Comparison of ENCODE assay signal across 14 mouse cellular contexts in the genomic region with DNA sequence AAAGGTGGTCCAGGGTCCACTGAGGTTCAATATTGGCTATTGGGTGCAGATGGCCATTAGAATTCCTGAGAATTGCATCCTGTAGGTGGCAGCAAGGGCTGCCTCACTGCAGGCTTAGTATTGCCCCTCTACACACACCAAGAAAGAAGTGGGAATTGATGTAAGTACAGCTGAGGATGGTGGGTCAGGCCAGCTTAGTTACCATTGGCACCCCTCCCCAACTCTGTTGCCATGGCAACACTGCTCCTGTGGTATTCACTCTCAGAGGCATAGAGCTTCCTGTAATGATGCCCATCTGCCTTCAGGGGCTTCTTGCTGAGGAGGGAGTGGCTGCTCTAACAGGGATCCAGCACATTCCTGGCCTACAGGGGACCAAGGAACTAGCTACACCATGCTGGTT. TPM values are rescaled to one million over a fixed set of nuclear protein-coding genes. Genes with fewer than 3 reads are reported as not detected.
DNase-seq lines count a peak whose midpoint lies in the region; ATAC-seq and TF ChIP-seq lines count a peak whose summit lies in the region.
"Had no signal": no experiment of that assay in that cellular context is flagged by ENCODE, and none has a peak within 500 bp of the region (broad histone marks: within the 10 kb centered on the region; RNA-seq: fewer than 3 reads in every experiment).

No protein-coding gene starts in this region.

- peak; percentile 84 for DNase-seq in midbrain, embryonic 11.5 days (ENCODE audit: low spot score, missing footprints)
- peak; percentile 67 for DNase-seq in R1 (ENCODE audit: low read depth, low spot score)
- no peak for DNase-seq in limb, embryonic 10.5 days (ENCODE audit: low spot score)
- DNase-seq in spleen, adult 12 weeks (ENCODE audit: low spot score), result no peak
- DNase-seq: adrenal gland, postnatal 36 days; cerebellum, adult 11-12 months; kidney, adult 8-10 months; lung, postnatal 10 days had no signal

- no peaks in the 10 kb centered on the region for H3K36me3 ChIP-seq in intestine, postnatal 0 days (ENCODE audit: control insufficient read depth, insufficient read depth)
- H3K36me3 ChIP-seq in intestine, embryonic 15.5 days, result no peaks in the 10 kb centered on the region
- H3K36me3 ChIP-seq in midbrain, embryonic 11.5 days (ENCODE audit: control insufficient read depth, insufficient read depth, low read length), result no peaks in the 10 kb centered on the region
- no peaks in the 10 kb centered on the region for H3K36me3 ChIP-seq in midbrain, embryonic 15.5 days (replicated peaks)
- no peaks in the 10 kb centered on the region for H3K36me3 ChIP-seq in limb, embryonic 10.5 days
- H3K36me3 ChIP-seq: heart, embryonic 10.5 days; hindbrain, embryonic 10.5 days had no signal

- no peaks in the 10 kb centered on the region for H3K4me1 ChIP-seq in intestine, postnatal 0 days (replicated peaks; ENCODE audit: control insufficient read depth, insufficient read depth, low read length)
- H3K4me1 ChIP-seq in intestine, embryonic 15.5 days (replicated peaks), result peaks cover 8% of the 10 kb centered on the region; the same call in 1 of the 2 replicates
- no peaks in the 10 kb centered on the region for H3K4me1 ChIP-seq in midbrain, embryonic 11.5 days (ENCODE audit: control insufficient read depth, insufficient read depth, low read length)
- H3K4me1 ChIP-seq in midbrain, embryonic 15.5 days, result peaks cover 6% of the 10 kb centered on the region
- H3K4me1 ChIP-seq in limb, embryonic 10.5 days, result peaks cover 44% of the 10 kb centered on the region

- peak; percentile 45 for TF ChIP-seq CTCF in intestine, postnatal 0 days (IDR thresholded peaks at IDR 0.05; ENCODE audit: low read depth)

- no peak overlapping the region for H3K4me3 ChIP-seq in intestine, postnatal 0 days (ENCODE audit: low read depth, low read length)
- H3K4me3 ChIP-seq in intestine, embryonic 15.5 days (replicated peaks), result no peak overlapping the region
- H3K4me3 ChIP-seq in midbrain, embryonic 11.5 days (ENCODE audit: low read depth, low read length), result no peak overlapping the region
- no peak overlapping the region for H3K4me3 ChIP-seq in midbrain, embryonic 15.5 days
- H3K4me3 ChIP-seq in limb, embryonic 10.5 days, result no peak overlapping the region
- H3K4me3 ChIP-seq: heart, embryonic 10.5 days; hindbrain, embryonic 10.5 days had no signal

- H3K4me2 ChIP-seq in intestine, postnatal 0 days (replicated peaks; ENCODE audit: low read depth), result no peak overlapping the region
- H3K4me2 ChIP-seq in intestine, embryonic 15.5 days (replicated peaks), result no peak overlapping the region
- no peak overlapping the region for H3K4me2 ChIP-seq in midbrain, embryonic 11.5 days
- H3K4me2 ChIP-seq in midbrain, embryonic 15.5 days, result no peak overlapping the region

- H3K9me3 ChIP-seq in intestine, postnatal 0 days (ENCODE audit: control insufficient read depth), result no peaks in the 10 kb centered on the region
- no peaks in the 10 kb centered on the region for H3K9me3 ChIP-seq in intestine, embryonic 15.5 days
- no peaks in the 10 kb centered on the region for H3K9me3 ChIP-seq in midbrain, embryonic 11.5 days (ENCODE audit: control insufficient read depth, low read length)
- no peaks in the 10 kb centered on the region for H3K9me3 ChIP-seq in midbrain, embryonic 15.5 days
- H3K9me3 ChIP-seq in limb, embryonic 10.5 days (replicated peaks), result no peaks in the 10 kb centered on the region
- H3K9me3 ChIP-seq: heart, embryonic 10.5 days; hindbrain, embryonic 10.5 days had no signal

- no peaks in the 10 kb centered on the region for H3K27me3 ChIP-seq in intestine, postnatal 0 days (replicated peaks; ENCODE audit: control insufficient read depth, insufficient read depth, low read length)
- no peaks in the 10 kb centered on the region for H3K27me3 ChIP-seq in intestine, embryonic 15.5 days (replicated peaks)
- no peaks in the 10 kb centered on the region for H3K27me3 ChIP-seq in midbrain, embryonic 11.5 days (ENCODE audit: control insufficient read depth, insufficient read depth, low read length)
- H3K27me3 ChIP-seq in midbrain, embryonic 15.5 days (replicated peaks), result no peaks in the 10 kb centered on the region
- H3K27me3 ChIP-seq in limb, embryonic 10.5 days (ENCODE audit: low read depth, poor library complexity, severe bottlenecking), result no peaks in the 10 kb centered on the region

- ATAC-seq in intestine, postnatal 0 days, result no peak
- no peak for ATAC-seq in intestine, embryonic 15.5 days
- no peak for ATAC-seq in midbrain, embryonic 11.5 days (ENCODE audit: low FRiP score)
- ATAC-seq in midbrain, embryonic 15.5 days (replicated peaks), result no peak

- H3K27ac ChIP-seq in intestine, postnatal 0 days (ENCODE audit: low read depth, low read length), result no peak overlapping the region
- no peak overlapping the region for H3K27ac ChIP-seq in intestine, embryonic 15.5 days
- H3K27ac ChIP-seq in midbrain, embryonic 11.5 days (ENCODE audit: low read depth, low read length), result no peak overlapping the region
- no peak overlapping the region for H3K27ac ChIP-seq in midbrain, embryonic 15.5 days
- 0 out of 2 replicates have a peak overlapping the region, but pooled peaks have one; percentile 4 for H3K27ac ChIP-seq in limb, embryonic 10.5 days
- H3K27ac ChIP-seq: heart, embryonic 10.5 days; hindbrain, embryonic 10.5 days had no signal

- no peak overlapping the region for H3K9ac ChIP-seq in intestine, postnatal 0 days (ENCODE audit: low read depth, low read length)
- no peak overlapping the region for H3K9ac ChIP-seq in intestine, embryonic 15.5 days
- no peak overlapping the region for H3K9ac ChIP-seq in midbrain, embryonic 11.5 days (ENCODE audit: low read length)
- H3K9ac ChIP-seq in midbrain, embryonic 15.5 days, result no peak overlapping the region

RNA-seq across cellular contexts. Expression of a gene that starts 19.5 kb away (rescaled TPM):
- polyA plus RNA-seq in intestine, postnatal 0 days (2015; fragmentation: Nextera tagmentation; extraction: Ambion mirVana), result 38.9 TPM in 2 replicates
- polyA plus RNA-seq in intestine, embryonic 15.5 days (2015; fragmentation: Nextera tagmentation; extraction: Ambion mirVana), result 58.8 and 60.2 TPM in 2 replicates
- polyA plus RNA-seq in midbrain, embryonic 11.5 days (2014; fragmentation: Nextera tagmentation; extraction: Ambion mirVana), result 40.1 and 42.8 TPM in 2 replicates
- 83.4 and 83.6 TPM in 2 replicates for polyA plus RNA-seq in midbrain, embryonic 15.5 days (2015; fragmentation: Nextera tagmentation; extraction: Ambion mirVana)
- 35.4 and 49.6 TPM in 2 replicates for polyA plus RNA-seq in limb, embryonic 10.5 days (2016; fragmentation: Nextera tagmentation; extraction: Ambion mirVana)

RNA-seq across cellular contexts. Expression of a gene that starts 26.9 kb away (rescaled TPM):
- 348 and 382 TPM in 2 replicates for polyA plus RNA-seq in intestine, postnatal 0 days (2015; fragmentation: Nextera tagmentation; extraction: Ambion mirVana)
- 153 and 171 TPM in 2 replicates for polyA plus RNA-seq in intestine, embryonic 15.5 days (2015; fragmentation: Nextera tagmentation; extraction: Ambion mirVana)
- polyA plus RNA-seq in midbrain, embryonic 11.5 days (2014; fragmentation: Nextera tagmentation; extraction: Ambion mirVana), result 1.7 and 1.8 TPM in 2 replicates
- polyA plus RNA-seq in midbrain, embryonic 15.5 days (2015; fragmentation: Nextera tagmentation; extraction: Ambion mirVana), result 5.1 and 6.7 TPM in 2 replicates
- 2.7 and 3.4 TPM in 2 replicates for polyA plus RNA-seq in limb, embryonic 10.5 days (2016; fragmentation: Nextera tagmentation; extraction: Ambion mirVana)

RNA-seq across cellular contexts. Expression of a gene that starts 32.7 kb away (rescaled TPM):
- 0.12 TPM in 2 replicates for polyA plus RNA-seq in intestine, postnatal 0 days (2015; fragmentation: Nextera tagmentation; extraction: Ambion mirVana)
- polyA plus RNA-seq in intestine, embryonic 15.5 days (2015; fragmentation: Nextera tagmentation; extraction: Ambion mirVana), result 0.23 and 0.24 TPM in 2 replicates
- polyA plus RNA-seq in midbrain, embryonic 11.5 days (2014; fragmentation: Nextera tagmentation; extraction: Ambion mirVana), result 0.23 and 0.40 TPM in 2 replicates
- 0.09 and 0.27 TPM in 2 replicates for polyA plus RNA-seq in midbrain, embryonic 15.5 days (2015; fragmentation: Nextera tagmentation; extraction: Ambion mirVana)
- 0.61 and 1.1 TPM in 2 replicates for polyA plus RNA-seq in limb, embryonic 10.5 days (2016; fragmentation: Nextera tagmentation; extraction: Ambion mirVana)
- polyA plus RNA-seq: small intestine, adult 2 months had no signal

RNA-seq across cellular contexts. Expression of a gene that starts 43.9 kb away (rescaled TPM):
- polyA plus RNA-seq in intestine, postnatal 0 days (2015; fragmentation: Nextera tagmentation; extraction: Ambion mirVana), result 35.0 and 36.1 TPM in 2 replicates
- 39.7 and 44.3 TPM in 2 replicates for polyA plus RNA-seq in intestine, embryonic 15.5 days (2015; fragmentation: Nextera tagmentation; extraction: Ambion mirVana)
- polyA plus RNA-seq in midbrain, embryonic 11.5 days (2014; fragmentation: Nextera tagmentation; extraction: Ambion mirVana), result 19.4 and 21.7 TPM in 2 replicates
- polyA plus RNA-seq in midbrain, embryonic 15.5 days (2015; fragmentation: Nextera tagmentation; extraction: Ambion mirVana), result 30.6 and 35.1 TPM in 2 replicates
- 24.1 and 25.9 TPM in 2 replicates for polyA plus RNA-seq in limb, embryonic 10.5 days (2016; fragmentation: Nextera tagmentation; extraction: Ambion mirVana)

RNA-seq across cellular contexts. Expression of a gene that starts 53.0 kb away (rescaled TPM):
- 5.2 and 6.1 TPM in 2 replicates for polyA plus RNA-seq in intestine, postnatal 0 days (2015; fragmentation: Nextera tagmentation; extraction: Ambion mirVana)
- polyA plus RNA-seq in intestine, embryonic 15.5 days (2015; fragmentation: Nextera tagmentation; extraction: Ambion mirVana), result 6.3 and 6.6 TPM in 2 replicates
- polyA plus RNA-seq in midbrain, embryonic 11.5 days (2014; fragmentation: Nextera tagmentation; extraction: Ambion mirVana), result 1.7 and 2.6 TPM in 2 replicates
- polyA plus RNA-seq in midbrain, embryonic 15.5 days (2015; fragmentation: Nextera tagmentation; extraction: Ambion mirVana), result 4.2 and 4.3 TPM in 2 replicates
- polyA plus RNA-seq in limb, embryonic 10.5 days (2016; fragmentation: Nextera tagmentation; extraction: Ambion mirVana), result 1.9 and 3.1 TPM in 2 replicates

Comparison
In these comparisons a context has a peak if more than half of its experiments do, and no peak if none do; other contexts are left out.
1. DNase-seq: peak in midbrain, embryonic 11.5 days (single experiment) and R1 (single experiment); none in limb, embryonic 10.5 days (single experiment) and spleen, adult 12 weeks (single experiment).
2. RNA of a gene that starts 26.9 kb away (polyA plus RNA-seq): 348 to 382 TPM in intestine, postnatal 0 days and 153 to 171 TPM in intestine, embryonic 15.5 days; 5.1 to 6.7 TPM in midbrain, embryonic 15.5 days, 2.7 to 3.4 TPM in limb, embryonic 10.5 days and 1.7 to 1.8 TPM in midbrain, embryonic 11.5 days; every median in the first group is over 10 times any median in the second.